ENCODE assay signal across 10 mouse cellular contexts in the genomic region with DNA sequence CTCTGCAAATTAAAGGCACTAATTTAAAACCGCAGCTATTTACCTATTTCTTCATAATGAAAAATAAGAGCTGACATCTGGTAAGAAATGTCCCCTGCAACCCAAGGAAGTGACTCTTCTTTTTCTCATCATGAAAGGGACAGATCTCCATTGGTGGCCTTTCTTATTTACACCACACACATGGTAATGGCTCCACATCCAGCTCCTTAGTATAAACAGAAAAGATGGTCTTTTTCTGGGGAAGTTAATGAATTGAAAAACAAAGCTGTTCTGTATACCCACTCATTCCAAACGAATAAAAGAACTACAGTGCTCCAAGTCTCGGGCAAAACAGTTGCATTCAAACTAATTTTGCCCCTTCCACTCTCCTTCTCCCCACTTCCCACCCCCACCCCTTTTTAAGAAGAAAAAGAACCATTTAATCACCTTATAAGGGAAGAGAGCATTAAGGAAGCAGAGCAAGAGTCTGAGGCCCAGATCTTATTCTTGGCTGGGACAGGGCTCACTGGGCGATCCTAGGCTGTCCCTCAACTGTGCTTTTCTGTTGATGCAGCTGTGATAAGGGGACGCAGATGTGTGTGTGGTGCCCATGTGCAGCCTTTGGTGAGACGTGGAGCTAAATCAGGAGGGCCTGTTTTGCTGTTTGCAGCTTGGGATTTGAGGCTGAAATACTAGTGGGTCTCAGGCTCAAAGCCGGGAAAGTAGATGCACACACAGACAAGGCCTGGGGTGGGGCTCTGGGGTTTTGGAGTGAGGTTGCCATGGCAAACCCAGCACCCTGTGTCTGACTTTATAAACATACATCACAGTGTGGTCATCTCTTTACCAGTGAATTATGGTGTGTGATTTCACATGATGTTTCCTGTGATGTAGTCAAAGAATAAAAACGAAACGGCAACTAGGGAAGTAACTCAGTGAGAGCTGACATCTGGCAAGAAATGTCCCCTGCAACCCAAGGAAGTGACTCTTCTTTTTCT.
DNase-seq lines count a peak whose midpoint lies in the region; ATAC-seq and TF ChIP-seq lines count a peak whose summit lies in the region.
"Had no signal": no experiment of that assay in that cellular context is flagged by ENCODE, and none has a peak within 500 bp of the region (broad histone marks: within the 10 kb centered on the region; RNA-seq: fewer than 3 reads in every experiment).

No protein-coding gene starts in this region.

- ATAC-seq in liver, postnatal 0 days = no peak
- ATAC-seq in common myeloid progenitor, adult 5-6 weeks (replicated peaks; ENCODE audit: low read depth, poor library complexity, severe bottlenecking) = peak; percentile 88
- 0 out of 2 replicates have a peak, but pooled peaks have one; percentile 36 for ATAC-seq in limb, embryonic 11.5 days (ENCODE audit: insufficient number of reproducible peaks, low FRiP score, low TSS enrichment, low read depth)
- peak; percentile 62; the same call in 1 of the 2 replicates for ATAC-seq in neutrophil, adult 5-6 weeks (ENCODE audit: extremely low read depth, insufficient number of reproducible peaks, low FRiP score, poor library complexity, severe bottlenecking)
- ATAC-seq: midbrain, embryonic 16.5 days had no signal

- 0 out of 2 replicates have a peak, but pooled peaks cover 2% of the 10 kb centered on the region for H3K4me1 ChIP-seq in liver, adult 2 months (ENCODE audit: control insufficient read depth, insufficient read depth, low read length)
- peaks cover 3% of the 10 kb centered on the region; the same call in 1 of the 2 replicates for H3K4me1 ChIP-seq in liver, postnatal 0 days (ENCODE audit: insufficient read depth)
- H3K4me1 ChIP-seq in limb, embryonic 11.5 days (ENCODE audit: control insufficient read depth, insufficient read depth, low read length) = 0 out of 2 replicates have a peak, but pooled peaks cover 7% of the 10 kb centered on the region

- no peak overlapping the region for H3K4me2 ChIP-seq in liver, postnatal 0 days (ENCODE audit: low read depth, low read length)
- H3K4me2 ChIP-seq in limb, embryonic 11.5 days (ENCODE audit: low read depth, severe bottlenecking) = no peak overlapping the region

- no peaks in the 10 kb centered on the region for H3K27me3 ChIP-seq in liver, adult 2 months (ENCODE audit: control insufficient read depth, insufficient read depth, low read length)
- H3K27me3 ChIP-seq in liver, postnatal 0 days (ENCODE audit: insufficient read depth, low read length) = no peaks in the 10 kb centered on the region
- H3K27me3 ChIP-seq in limb, embryonic 11.5 days (ENCODE audit: control insufficient read depth, insufficient read depth, low read length) = no peaks in the 10 kb centered on the region

- H3K79me2 ChIP-seq in liver, adult 2 months (ENCODE audit: control insufficient read depth, insufficient read depth, low read length) = no peaks in the 10 kb centered on the region

- no peaks in the 10 kb centered on the region for H3K9me3 ChIP-seq in liver, postnatal 0 days (ENCODE audit: low read length)
- no peaks in the 10 kb centered on the region for H3K9me3 ChIP-seq in limb, embryonic 11.5 days (ENCODE audit: control insufficient read depth, low read length)

- no peak overlapping the region for H3K27ac ChIP-seq in liver, adult 2 months (replicated peaks; ENCODE audit: insufficient read depth, low read depth, low read length)
- no peak overlapping the region for H3K27ac ChIP-seq in liver, postnatal 0 days (ENCODE audit: low read depth)
- 0 out of 2 replicates have a peak overlapping the region, but pooled peaks have one; percentile 5 for H3K27ac ChIP-seq in limb, embryonic 11.5 days (replicated peaks; ENCODE audit: low read depth, low read length)

- H3K9ac ChIP-seq in liver, adult 2 months (ENCODE audit: low read depth, low read length) = no peak overlapping the region
- H3K9ac ChIP-seq in liver, postnatal 0 days (replicated peaks) = no peak overlapping the region
- H3K9ac ChIP-seq in limb, embryonic 11.5 days (ENCODE audit: low read length) = no peak overlapping the region

- intact Hi-C loops in heart, postnatal 14 days (cut with DNase I) = no loop called here

- TF ChIP-seq CTCF in liver, adult 2 months (IDR thresholded peaks at IDR 0.05; ENCODE audit: low read depth, low read length) = no peak
- TF ChIP-seq CTCF in liver, postnatal 0 days (IDR thresholded peaks at IDR 0.05; ENCODE audit: low read depth) = no peak

- WGBS in liver, adult 2 months = 75% methylated on average over 9 of the region's 9 CpGs
- 33% methylated on average over 9 of the region's 9 CpGs for WGBS in liver, postnatal 0 days (ENCODE audit: insufficient replicate concordance)
- WGBS in limb, embryonic 11.5 days = 30% methylated on average over 9 of the region's 9 CpGs

- DNase-seq in liver, adult 2 months (ENCODE audit: extremely low read depth, low read depth, low spot score) = peak; percentile 12
- DNase-seq in liver, postnatal 0 days = no peak
- no peak for DNase-seq in limb, embryonic 11.5 days (ENCODE audit: low spot score)
- no peak for DNase-seq in heart, postnatal 14 days
- no peak for DNase-seq in urinary bladder, postnatal 10 days (ENCODE audit: low spot score)
- no peak for DNase-seq in frontal cortex, postnatal 10 days (ENCODE audit: low spot score in 2 of 2)
- DNase-seq: kidney, postnatal 25 days had no signal

- TF ChIP-seq POLR2A in liver, adult 2 months (IDR thresholded peaks at IDR 0.05; ENCODE audit: extremely low read depth, insufficient read depth, low read length) = no peak

- no peaks in the 10 kb centered on the region for H3K36me3 ChIP-seq in liver, adult 2 months (ENCODE audit: control insufficient read depth, insufficient read depth, low read length)
- H3K36me3 ChIP-seq in liver, postnatal 0 days (replicated peaks; ENCODE audit: insufficient read depth, low read length) = no peaks in the 10 kb centered on the region
- H3K36me3 ChIP-seq in limb, embryonic 11.5 days (ENCODE audit: control insufficient read depth, insufficient read depth, low read length) = no peaks in the 10 kb centered on the region

- no peak for TF ChIP-seq EP300 in liver, postnatal 0 days (IDR thresholded peaks at IDR 0.05; ENCODE audit: low read depth)

- no peak overlapping the region for H3K4me3 ChIP-seq in liver, adult 2 months (ENCODE audit: insufficient read depth, low read depth, low read length)
- H3K4me3 ChIP-seq in liver, postnatal 0 days (ENCODE audit: low read depth, low read length) = no peak overlapping the region
- no peak overlapping the region for H3K4me3 ChIP-seq in limb, embryonic 11.5 days (ENCODE audit: low read depth, low read length)
